Mouse (Mus musculus) liver, embryonic 14.5 days (tissue): Measurements from ENCODE around the gene Apol9a. TPM values are rescaled to one million over a fixed set of nuclear protein-coding genes. Genes with fewer than 3 reads are reported as not detected.

ENCODE experiments used
- ATAC-seq: fragments of 200-750 bp; cut with Nextera tagmentation; 2 replicates; pipeline ENCODE4 v1.8.0; 2017; ENCODE audit warnings: moderate number of reproducible peaks, mild to moderate bottlenecking, moderate library complexity; ENCODE audit not compliant: insufficient read depth
- DNase-seq, 3 experiments: peaks; one replicate each; pipeline ENCODE4 v3.0.0-alpha.2; 2012 to 2013; ENCODE audit warnings: low read depth in 3 of 3, low spot score in 3 of 3
- H3K27ac ChIP-seq: fragments of 300-500 bp; sonication (generic); 2 replicates; pipeline ENCODE4 v1.5.1; 2014; ENCODE audit warnings: moderate library complexity, mild to moderate bottlenecking, control low read depth, inconsistent platforms
- H3K27me3 ChIP-seq: fragments of 300-500 bp; sonication (generic); 2 replicates; pipeline ENCODE4 v1.6.1; 2014; ENCODE audit warnings: mild to moderate bottlenecking, low read length, moderate library complexity; ENCODE audit not compliant: control insufficient read depth, insufficient read depth
- H3K36me3 ChIP-seq: fragments of 300-500 bp; sonication (generic); replicated peaks from 2 replicates; pipeline ENCODE4 v1.6.1; 2014; ENCODE audit warnings: low read depth; ENCODE audit not compliant: control insufficient read depth, insufficient read depth
- H3K4me1 ChIP-seq, 2 experiments: fragments of 200-500 bp in 1 of 2; fragments of 300-500 bp in 1 of 2; sonication (generic) in 1 of 2; replicated peaks; 2 replicates each; pipeline ENCODE4 v1.6.1; 2012 to 2014; ENCODE audit warnings: antibody characterized with exemption in 1 of 2, inconsistent platforms in 1 of 2, low read length in 1 of 2; ENCODE audit not compliant: control insufficient read depth in 2 of 2, insufficient read depth in 2 of 2
- H3K4me2 ChIP-seq: fragments of 300-500 bp; sonication (generic); 2 replicates; pipeline ENCODE4 v1.6.1; 2014; ENCODE audit warnings: low read depth, mild to moderate bottlenecking, control low read depth, moderate library complexity
- H3K4me3 ChIP-seq, 2 experiments: fragments of 200-500 bp in 1 of 2; fragments of 300-500 bp in 1 of 2; sonication (generic) in 1 of 2; 2 replicates each; pipeline ENCODE4 v1.5.1; 2012 to 2014; ENCODE audit warnings: low read depth in 2 of 2, low read length in 2 of 2, mild to moderate bottlenecking in 2 of 2, control low read depth in 1 of 2, inconsistent platforms in 1 of 2, moderate library complexity in 1 of 2; ENCODE audit not compliant: insufficient read depth in 1 of 2
- H3K9ac ChIP-seq: fragments of 300-500 bp; sonication (generic); replicated peaks from 2 replicates; pipeline ENCODE4 v1.6.1; 2014; ENCODE audit warnings: mild to moderate bottlenecking, control low read depth, moderate library complexity
- H3K9me3 ChIP-seq: fragments of 300-500 bp; sonication (generic); 2 replicates; pipeline ENCODE4 v1.6.1; 2016; ENCODE audit warnings: low read length, mixed read lengths; ENCODE audit not compliant: control insufficient read depth
- CTCF ChIP-seq: IDR thresholded peaks from 2 replicates; pipeline ENCODE4 v1.5.1; 2016; ENCODE audit warnings: antibody characterized with exemption, low read depth, control low read depth
- EP300 ChIP-seq: IDR thresholded peaks from 2 replicates; pipeline ENCODE4 v1.6.1; 2016; ENCODE audit warnings: antibody characterized with exemption, low read depth
- WGBS: fragments of 180-500 bp; shearing (Covaris S2); extraction: QIAGEN DNeasy Blood & Tissue Kit; methylation state at CpG from one replicate; pipeline ENCODE4 v1.1.7; 2014; ENCODE audit not compliant: insufficient replicate concordance; 5-methylcytosine and 5-hydroxymethylcytosine counted together
- polyA plus RNA-seq, 2 experiments: library from polyadenylated mRNA; depleted of rRNA in 1 of 2; stranded (reverse) in 1 of 2; unstranded in 1 of 2; fragments of >200 nt; fragmentation: Nextera tagmentation in 1 of 2; extraction: Ambion mirVana in 1 of 2; gene quantifications; 2 replicates each; pipeline versions ENCODE4 v1.2.1 to v1.2.3; 2012 to 2014

Gene Apol9a
- polyA plus RNA-seq, 2 experiments: not detected

- peak; percentile 90 for TF ChIP-seq CTCF
- no peak for TF ChIP-seq EP300
- no peak overlapping the region for H3K27ac ChIP-seq
- ATAC-seq: peak; percentile 60; the same call in 1 of the 2 replicates
- no peak overlapping the region for H3K9ac ChIP-seq
- peak overlapping the region; percentile 45 for H3K4me2 ChIP-seq
- no peaks in the 10 kb centered on the region for H3K9me3 ChIP-seq
- no peak for DNase-seq
- H3K4me3 ChIP-seq: peak overlapping the region in 1 of 2 experiments; percentile 28; a peak in 3 of 4 replicates
- 4% methylated on average over 25 of the region's 29 CpGs for WGBS
- H3K36me3 ChIP-seq: no peaks in the 10 kb centered on the region
- H3K27me3 ChIP-seq: no peaks in the 10 kb centered on the region
- H3K4me1 ChIP-seq: peaks cover 0 to 2% of the 10 kb centered on the region in 2 experiments; a peak in 2 of 4 replicates
Observed at GRCm38 (mm10) chr15:77358320-77359040, 52.5 kb downstream of the Apol9a start.

DNA sequence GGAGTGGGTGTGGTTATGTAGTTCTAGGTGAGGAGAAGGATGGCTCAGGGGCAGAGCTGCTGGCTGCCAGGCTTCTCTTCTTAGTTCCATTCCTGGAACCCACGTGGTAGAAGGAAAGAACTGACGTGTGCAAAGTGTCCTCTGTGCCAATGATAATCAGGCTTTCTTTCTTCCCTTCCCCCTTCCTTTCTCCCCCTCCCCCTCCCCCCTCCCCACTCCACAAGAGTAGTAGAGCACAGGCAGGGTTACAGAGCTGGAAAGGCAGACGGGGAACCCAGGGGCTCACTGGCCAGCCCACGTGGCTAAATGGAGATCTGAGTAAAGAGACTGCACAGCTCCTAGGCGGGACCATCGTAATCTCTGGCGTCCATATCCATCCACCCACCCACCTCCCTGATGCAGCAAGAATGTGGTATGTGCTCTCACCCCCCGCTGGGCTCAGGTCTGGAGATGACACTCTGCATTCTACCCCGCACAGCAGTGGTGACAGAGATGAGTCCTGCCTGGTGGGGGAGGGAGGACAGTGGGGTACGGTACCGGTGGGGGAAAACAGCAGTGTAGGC, 54.6 kb downstream of the Apol9a start:
- no peak overlapping the region for H3K4me3 ChIP-seq
- H3K4me1 ChIP-seq: peaks cover 0 to 3% of the 10 kb centered on the region in 2 experiments; a peak in 2 of 4 replicates
- H3K9me3 ChIP-seq: no peaks in the 10 kb centered on the region
- TF ChIP-seq EP300 (no peak), CTCF (no peak)
- no peaks in the 10 kb centered on the region for H3K27me3 ChIP-seq
- H3K27ac ChIP-seq: no peak overlapping the region
- H3K4me2 ChIP-seq: peak overlapping the region; percentile 20; the same call in 1 of the 2 replicates
- H3K9ac ChIP-seq: no peak overlapping the region
- no peak for DNase-seq
- no peaks in the 10 kb centered on the region for H3K36me3 ChIP-seq
- 11% methylated on average over 11 of the region's 11 CpGs for WGBS
- no peak for ATAC-seq

DNA sequence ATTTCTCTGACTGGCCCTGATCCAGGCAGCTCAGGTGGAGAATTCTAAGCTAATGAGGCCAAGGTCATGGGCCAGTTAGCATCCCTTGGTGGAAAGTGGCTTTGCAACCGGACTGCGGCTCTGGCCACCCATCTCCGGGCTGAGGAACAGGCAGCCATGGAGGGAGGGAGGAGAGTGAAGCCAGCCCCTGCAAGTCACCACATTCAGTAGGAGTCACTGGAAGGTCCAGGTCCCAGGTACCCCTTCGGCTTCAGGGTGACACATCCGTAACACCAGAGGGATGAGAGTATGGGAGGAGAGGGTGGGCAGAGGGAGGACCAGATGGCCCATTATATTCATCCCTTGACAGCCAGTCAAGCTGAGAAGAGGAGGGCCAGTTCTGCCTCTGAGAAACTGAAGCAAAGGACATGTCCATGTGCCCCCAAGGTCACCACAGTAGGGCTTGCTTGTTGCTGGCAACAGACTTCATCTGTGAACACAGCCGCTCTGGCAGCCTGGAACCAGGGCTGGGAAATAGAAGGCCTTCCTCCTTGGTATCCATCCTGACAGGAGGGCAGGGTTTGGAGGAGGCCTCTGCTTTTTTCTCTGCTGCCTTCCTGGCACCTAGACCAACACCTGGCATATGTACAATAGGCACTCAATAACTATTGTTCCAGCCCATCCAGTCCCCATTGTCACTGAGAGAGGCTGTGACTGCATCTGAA, 55.9 kb downstream of the Apol9a start:
- Histone ChIP-seq H3K4me1 (peaks cover 0 to 3% of the 10 kb centered on the region in 2 experiments; a peak in 2 of 4 replicates), H3K4me3 (no peak overlapping the region), H3K27ac (no peak overlapping the region), H3K36me3 (no peaks in the 10 kb centered on the region), H3K4me2 (no peak overlapping the region), H3K9me3 (no peaks in the 10 kb centered on the region), H3K27me3 (no peaks in the 10 kb centered on the region), H3K9ac (no peak overlapping the region)
- no peak for ATAC-seq
- no peak for DNase-seq
- WGBS: 61% methylated on average over 6 of the region's 6 CpGs
- TF ChIP-seq CTCF: no peak
- no peak for TF ChIP-seq EP300

DNA sequence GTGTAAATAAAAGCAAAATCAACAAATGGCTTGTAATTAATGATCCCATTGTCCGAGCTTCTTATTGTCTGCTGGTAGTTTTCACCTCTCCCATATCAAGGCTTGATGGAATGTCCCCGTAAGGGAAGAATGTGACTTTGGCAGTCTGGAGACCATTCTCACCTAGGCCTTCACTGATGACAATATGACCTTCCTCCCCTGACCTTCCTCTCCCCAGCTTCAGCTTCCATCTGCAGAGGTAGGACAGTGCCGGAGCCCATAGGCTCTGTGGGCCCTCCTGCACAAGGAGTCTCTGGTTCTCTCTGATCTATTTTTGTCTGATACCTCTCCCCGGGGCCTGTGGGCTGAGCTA, 56.5 kb downstream of the Apol9a start:
- Histone ChIP-seq H3K36me3 (no peaks in the 10 kb centered on the region), H3K27ac (no peak overlapping the region), H3K4me2 (no peak overlapping the region), H3K9me3 (no peaks in the 10 kb centered on the region), H3K9ac (no peak overlapping the region), H3K27me3 (no peaks in the 10 kb centered on the region), H3K4me1 (peaks cover 0 to 3% of the 10 kb centered on the region in 2 experiments; a peak in 2 of 4 replicates), H3K4me3 (no peak overlapping the region)
- no peak for DNase-seq
- 49% methylated on average over 4 of the region's 4 CpGs for WGBS
- TF ChIP-seq CTCF (no peak), EP300 (no peak)
- ATAC-seq: no peak

Other genes starting within 250 kb of the Apol9a start
- gene Rbfox2, start 104.1 kb downstream of the Apol9a start, polyA plus RNA-seq (2012; rRNA removed): 9.1 and 9.9 TPM in 2 replicates
- 7.2 and 8.5 TPM in 2 replicates for gene Rbfox2, start 104.1 kb downstream of the Apol9a start, polyA plus RNA-seq (2014; fragmentation: Nextera tagmentation; extraction: Ambion mirVana)
- 0.25 and 0.26 TPM in 2 replicates for gene Apol7a, start 12.0 kb downstream of the Apol9a start, polyA plus RNA-seq (2012; rRNA removed)
- 0.56 and 0.69 TPM in 2 replicates for gene Apol7a, start 12.0 kb downstream of the Apol9a start, polyA plus RNA-seq (2014; fragmentation: Nextera tagmentation; extraction: Ambion mirVana)
- not detected in 2 replicates for gene Apol7b, start 36.4 kb upstream of the Apol9a start, polyA plus RNA-seq (2012; rRNA removed)
- not detected in 2 replicates for gene Apol7b, start 36.4 kb upstream of the Apol9a start, polyA plus RNA-seq (2014; fragmentation: Nextera tagmentation; extraction: Ambion mirVana)
- 0.01 and 0.03 TPM in 2 replicates for gene Apol10a, start 65.9 kb upstream of the Apol9a start, polyA plus RNA-seq (2012; rRNA removed)
- not detected in 2 replicates for gene Apol10a, start 65.9 kb upstream of the Apol9a start, polyA plus RNA-seq (2014; fragmentation: Nextera tagmentation; extraction: Ambion mirVana)
- gene Apol11a, start 97.1 kb upstream of the Apol9a start, polyA plus RNA-seq (2012; rRNA removed): 0.05 and 0.15 TPM in 2 replicates
- gene Apol11a, start 97.1 kb upstream of the Apol9a start, polyA plus RNA-seq (2014; fragmentation: Nextera tagmentation; extraction: Ambion mirVana): 0.08 and 0.19 TPM in 2 replicates
- gene Apol7c, start 122.2 kb upstream of the Apol9a start, polyA plus RNA-seq (2012; rRNA removed): 0.01 TPM in 1 of 2 replicates, not detected in the other
- not detected in 2 replicates for gene Apol7c, start 122.2 kb upstream of the Apol9a start, polyA plus RNA-seq (2014; fragmentation: Nextera tagmentation; extraction: Ambion mirVana)
- not detected in 2 replicates for gene 1700025B11Rik, start 150.8 kb upstream of the Apol9a start, polyA plus RNA-seq (2012; rRNA removed)
- not detected in 2 replicates for gene 1700025B11Rik, start 150.8 kb upstream of the Apol9a start, polyA plus RNA-seq (2014; fragmentation: Nextera tagmentation; extraction: Ambion mirVana)
- gene Apol10b, start 185.0 kb upstream of the Apol9a start, polyA plus RNA-seq (2012; rRNA removed): not detected in 2 replicates
- not detected in 2 replicates for gene Apol10b, start 185.0 kb upstream of the Apol9a start, polyA plus RNA-seq (2014; fragmentation: Nextera tagmentation; extraction: Ambion mirVana)
- gene Gm36245, start 188.1 kb upstream of the Apol9a start, polyA plus RNA-seq (2012; rRNA removed): not detected in 2 replicates
- not detected in 2 replicates for gene Gm36245, start 188.1 kb upstream of the Apol9a start, polyA plus RNA-seq (2014; fragmentation: Nextera tagmentation; extraction: Ambion mirVana)
- gene Apol11b, start 232.2 kb upstream of the Apol9a start, polyA plus RNA-seq (2012; rRNA removed): 2.2 and 3.6 TPM in 2 replicates
- 6.3 and 6.9 TPM in 2 replicates for gene Apol11b, start 232.2 kb upstream of the Apol9a start, polyA plus RNA-seq (2014; fragmentation: Nextera tagmentation; extraction: Ambion mirVana)